Mouse (Mus musculus): ENCODE measurements around the gene Vps25. TPM values are rescaled to one million over a fixed set of nuclear protein-coding genes. Genes with fewer than 3 reads are reported as not detected.

Vps25 gene
- polyA plus RNA-seq (2017; shearing (Covaris generic)), result 100 to 1,000 TPM; 134 to 144 (median 138) TPM

GRCm38 (mm10) chr11:101253613-101254389, at the start of gene Vps25:
Gene Vps25, plus strand, starts transcription at chr11:101253707.
- peak; percentile 93 for ATAC-seq

DNA sequence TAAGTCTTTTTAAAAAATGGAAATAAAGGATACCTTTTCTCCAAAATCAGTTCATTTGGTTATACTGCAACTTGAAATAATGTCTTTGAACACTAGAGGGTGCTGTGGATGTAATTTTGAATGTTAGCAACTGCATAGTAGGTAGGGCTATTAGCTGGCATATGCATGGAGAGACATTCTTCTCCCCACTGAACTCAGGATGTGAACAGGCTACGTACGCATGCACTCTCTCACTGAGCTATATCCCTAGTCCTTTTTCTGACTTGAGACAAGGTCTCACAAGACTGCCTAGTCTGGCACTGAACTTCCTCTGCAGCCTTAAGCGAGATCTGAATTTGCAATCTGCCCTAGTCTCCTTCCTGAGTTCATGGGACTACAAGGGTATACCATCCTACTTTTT, 41.5 kb upstream of the Vps25 start:
- peak; percentile 73 for ATAC-seq

GRCm38 (mm10) chr11:101216936-101217335, 36.6 kb upstream of the Vps25 start:
- no peak for ATAC-seq

GRCm38 (mm10) chr11:101218436-101219055, 35.0 kb upstream of the Vps25 start:
- ATAC-seq, result no peak

DNA sequence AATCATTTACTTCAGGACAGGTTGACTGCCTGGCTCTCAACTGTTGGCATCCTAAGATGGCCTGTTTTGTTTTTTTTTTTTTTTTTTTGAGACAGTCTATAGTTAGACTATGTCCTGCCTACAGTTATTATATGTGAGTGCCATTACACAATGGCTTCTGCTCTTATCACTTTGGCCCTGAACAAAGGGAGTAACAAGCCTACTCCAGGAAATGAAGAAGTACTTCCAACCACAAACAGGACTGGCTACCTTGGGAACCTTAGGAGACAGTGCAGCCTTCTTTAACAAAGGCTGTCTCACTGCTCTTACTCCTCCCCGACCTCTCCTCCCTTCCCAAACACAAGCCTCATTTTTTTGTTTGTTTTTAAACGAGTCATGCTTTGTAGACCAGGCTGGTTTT, 32.7 kb upstream of the Vps25 start:
- ATAC-seq, result no peak

DNA sequence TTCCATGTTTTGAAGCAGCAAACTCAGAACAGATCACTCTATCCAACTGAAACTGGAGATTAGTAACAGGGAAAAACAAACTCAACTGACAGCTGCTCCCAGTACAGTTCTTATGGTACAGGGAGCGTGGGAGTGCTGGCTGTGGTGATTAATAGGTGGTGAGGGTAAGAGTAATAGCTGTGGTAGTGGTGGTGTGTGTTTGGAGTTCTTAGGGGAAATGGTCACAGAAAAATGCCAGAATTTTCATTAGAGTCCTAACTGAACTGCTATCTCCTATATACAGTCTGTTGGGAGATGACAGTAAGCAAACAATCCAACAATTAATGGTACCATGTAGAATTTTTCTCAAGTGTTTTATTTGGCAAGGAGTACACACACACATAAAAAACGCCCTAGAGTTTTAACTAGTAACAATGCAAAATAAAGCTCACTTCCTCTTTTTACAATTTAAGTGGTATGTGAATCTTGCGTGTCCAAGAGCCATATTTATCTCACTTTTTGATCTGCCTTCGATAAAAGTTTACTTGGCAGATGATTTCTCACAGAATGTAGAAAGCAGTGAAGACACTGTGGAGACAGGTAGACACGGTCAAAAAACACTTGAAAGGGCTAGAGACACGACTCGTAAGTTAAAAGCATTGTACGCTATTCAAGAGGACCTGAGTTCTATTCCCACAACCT, 32.1 kb upstream of the Vps25 start:
- no peak for ATAC-seq

DNA sequence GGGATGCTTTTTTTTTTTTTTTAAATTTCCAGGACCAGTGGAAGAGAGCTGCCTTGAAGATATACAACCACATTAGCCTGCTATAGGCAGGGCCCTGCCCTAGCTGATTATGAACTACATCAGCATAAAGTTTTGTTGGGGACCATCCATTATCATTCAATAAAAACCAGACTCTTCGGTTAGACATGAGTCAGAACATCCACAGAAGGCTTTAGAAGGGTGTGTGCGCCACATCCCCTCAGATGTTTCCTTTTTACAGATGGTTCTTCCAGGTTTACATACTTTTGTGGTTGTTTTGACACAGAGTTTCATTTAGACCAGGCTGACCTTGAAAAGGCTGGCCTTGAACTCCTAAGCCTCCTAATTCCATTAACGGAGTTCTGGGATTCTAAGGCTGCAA, 29.2 kb upstream of the Vps25 start:
- no peak for ATAC-seq

GRCm38 (mm10) chr11:101225331-101226064, 28.0 kb upstream of the Vps25 start:
- no peak for ATAC-seq

GRCm38 (mm10) chr11:101226065-101226701, 27.3 kb upstream of the Vps25 start, which contains the start of gene Ezh1:
Gene Ezh1, minus strand, starts transcription at chr11:101226463.
- peak; percentile 92 for ATAC-seq

GRCm38 (mm10) chr11:101229361-101229900, 24.1 kb upstream of the Vps25 start:
- no peak for ATAC-seq

- no peak for ATAC-seq
Observed at GRCm38 (mm10) chr11:101230061-101230511, 23.4 kb upstream of the Vps25 start.

GRCm38 (mm10) chr11:101230526-101230925, 23.0 kb upstream of the Vps25 start:
- no peak for ATAC-seq

DNA sequence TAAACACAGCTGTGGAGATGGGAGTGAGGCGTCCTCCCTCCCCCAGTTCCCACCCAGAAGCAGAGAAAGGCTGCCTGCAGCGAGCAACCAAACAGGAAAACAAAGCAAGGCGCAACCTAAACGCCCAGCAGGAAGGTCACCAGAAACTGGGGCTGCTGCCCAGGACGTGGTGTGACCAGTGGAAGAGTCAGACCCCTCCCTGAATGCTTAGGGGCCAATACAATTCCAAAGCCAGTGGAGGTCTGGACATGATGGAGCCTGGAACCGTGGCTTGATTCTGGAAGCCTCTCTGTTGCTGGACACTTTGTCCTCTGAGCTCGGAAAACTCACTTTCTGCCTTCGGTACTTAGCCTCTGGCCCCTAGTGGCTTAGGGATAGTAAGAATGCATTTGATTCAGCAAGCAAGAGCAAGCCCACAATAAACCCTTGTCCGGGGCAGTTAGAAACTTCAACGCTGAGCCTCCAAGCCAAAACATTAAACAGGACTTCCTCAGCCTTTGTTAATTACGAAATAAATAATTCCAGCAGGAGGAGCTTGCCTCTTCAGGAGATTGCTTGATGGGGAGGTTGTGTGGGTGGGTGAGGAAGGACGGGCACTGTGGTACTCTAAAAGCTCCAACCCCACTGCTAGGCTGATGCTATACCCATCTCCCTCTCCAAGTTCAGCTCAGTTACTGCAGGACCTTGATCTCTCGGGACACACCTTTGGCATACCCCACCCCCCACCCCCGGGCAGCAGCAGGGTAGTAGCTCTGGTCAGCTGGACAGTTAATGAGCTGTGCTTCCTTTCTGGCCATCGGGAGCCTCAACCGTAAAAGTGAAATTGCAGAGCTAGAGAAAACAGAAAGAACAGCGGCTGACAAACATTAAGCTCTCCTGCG, 22.3 kb upstream of the Vps25 start:
- ATAC-seq, result no peak

GRCm38 (mm10) chr11:101232010-101232839, 21.3 kb upstream of the Vps25 start:
- no peak for ATAC-seq

- ATAC-seq, result no peak
Observed at GRCm38 (mm10) chr11:101233240-101233639, 20.3 kb upstream of the Vps25 start.

DNA sequence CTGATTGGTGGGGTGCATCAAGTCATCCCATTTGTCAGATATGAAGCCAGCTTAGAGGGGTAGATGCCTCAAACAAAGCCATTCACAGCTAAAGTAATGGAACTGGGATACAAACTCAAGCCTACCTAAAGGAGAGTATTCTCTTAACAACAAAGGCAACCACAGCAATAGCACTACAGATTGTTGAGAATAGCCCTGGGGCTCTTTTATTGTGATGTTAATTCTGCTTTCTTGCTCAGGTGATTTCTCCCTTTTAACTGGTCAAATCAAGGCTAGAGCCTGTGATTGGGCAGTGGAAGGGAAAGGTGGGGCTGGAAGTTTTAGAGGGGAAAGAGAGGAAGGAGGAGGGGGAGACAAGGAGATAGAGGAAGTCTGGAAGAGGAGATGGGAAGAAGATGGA, 19.4 kb upstream of the Vps25 start:
- no peak for ATAC-seq

DNA sequence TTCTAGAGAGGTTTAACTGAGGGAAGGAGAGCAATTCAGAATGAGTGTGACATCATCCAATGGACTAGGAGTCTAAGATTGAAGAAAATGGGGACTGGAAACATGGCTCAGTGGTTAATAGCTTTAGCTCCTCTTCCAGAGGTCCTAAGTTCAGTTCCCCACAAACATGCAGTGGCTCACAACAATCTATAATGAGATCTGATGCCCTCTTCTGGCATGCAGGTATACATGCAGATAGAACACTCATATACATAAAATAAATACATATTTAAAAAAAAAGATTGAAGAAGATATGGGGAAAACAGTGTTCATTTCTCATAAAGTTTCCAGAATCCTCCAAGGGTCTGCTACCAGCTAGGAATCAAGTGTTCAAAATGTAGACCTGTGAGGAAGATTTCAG, 18.1 kb upstream of the Vps25 start:
- no peak for ATAC-seq

DNA sequence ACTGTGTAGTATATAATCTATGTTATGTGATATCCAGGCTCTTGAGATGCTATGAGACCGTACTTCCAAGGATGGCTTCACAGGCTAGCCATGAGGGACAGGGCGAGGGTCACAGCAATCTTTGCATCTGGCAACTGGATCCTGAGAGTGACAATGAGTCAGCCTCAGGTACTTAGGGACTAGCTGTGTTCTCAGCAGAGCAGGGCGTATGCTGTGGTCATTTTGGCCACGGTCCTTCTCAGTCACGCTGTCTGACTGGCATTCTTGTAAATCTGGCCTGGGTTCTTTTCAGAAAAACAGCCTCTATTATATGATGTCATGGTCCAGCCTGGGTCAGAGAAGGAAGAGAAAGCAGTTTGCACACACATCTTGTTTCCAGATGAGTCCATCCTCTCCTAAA, 16.7 kb upstream of the Vps25 start:
- no peak for ATAC-seq

GRCm38 (mm10) chr11:101238071-101238647, 15.3 kb upstream of the Vps25 start:
- no peak for ATAC-seq

GRCm38 (mm10) chr11:101245071-101245470, 8.4 kb upstream of the Vps25 start:
- ATAC-seq, result no peak
